Mouse (Mus musculus) midbrain, embryonic 11.5 days (tissue): ENCODE measurements at regions not wholly inside any gene's neighbourhood (a gene's known extent, or its start where the extent isn't known, plus 50 kb on each side); places are given as distances from the start of the nearest gene placed in this dataset.

ENCODE experiments used
- ATAC-seq: fragments of 200-750 bp; cut with Nextera tagmentation; 2 replicates; pipeline ENCODE4 v1.8.0; 2017; ENCODE audit warnings: moderate TSS enrichment, moderate library complexity; ENCODE audit not compliant: low FRiP score
- DNase-seq: peaks from one replicate; pipeline ENCODE4 v3.0.0; 2015; ENCODE audit warnings: low spot score; ENCODE audit errors: missing footprints
- H3K27ac ChIP-seq: fragments of 300-500 bp; sonication (generic); 2 replicates; pipeline ENCODE4 v1.5.1; 2014; ENCODE audit warnings: low read depth, low read length
- H3K27me3 ChIP-seq: fragments of 300-500 bp; sonication (generic); 2 replicates; pipeline ENCODE4 v1.6.1; 2014; ENCODE audit warnings: mild to moderate bottlenecking, low read length, moderate library complexity, mixed read lengths; ENCODE audit not compliant: control insufficient read depth, insufficient read depth
- H3K36me3 ChIP-seq: fragments of 300-500 bp; sonication (generic); 2 replicates; pipeline ENCODE4 v1.6.1; 2014; ENCODE audit warnings: mild to moderate bottlenecking, low read length, moderate library complexity, mixed read lengths; ENCODE audit not compliant: control insufficient read depth, insufficient read depth
- H3K4me1 ChIP-seq: fragments of 300-500 bp; sonication (generic); 2 replicates; pipeline ENCODE4 v1.6.1; 2014; ENCODE audit warnings: low read length; ENCODE audit not compliant: control insufficient read depth, insufficient read depth
- H3K4me2 ChIP-seq: fragments of 300-500 bp; sonication (generic); 2 replicates; pipeline ENCODE4 v1.6.1; 2014; ENCODE audit warnings: mild to moderate bottlenecking, moderate library complexity
- H3K4me3 ChIP-seq: fragments of 300-500 bp; sonication (generic); 2 replicates; pipeline ENCODE4 v1.5.1; 2014; ENCODE audit warnings: low read depth, low read length
- H3K9ac ChIP-seq: fragments of 300-500 bp; sonication (generic); 2 replicates; pipeline ENCODE4 v1.6.1; 2014; ENCODE audit warnings: low read length
- H3K9me3 ChIP-seq: fragments of 300-500 bp; sonication (generic); 2 replicates; pipeline ENCODE4 v1.6.1; 2016; ENCODE audit warnings: low read length; ENCODE audit not compliant: control insufficient read depth
- WGBS: fragments of 180-500 bp; shearing (Covaris S2); extraction: QIAGEN DNeasy Blood & Tissue Kit; methylation state at CpG from one replicate; pipeline ENCODE4 v1.1.7; 2014; 5-methylcytosine and 5-hydroxymethylcytosine counted together

GRCm38 (mm10) chr6:117272227-117272955 is 104.1 kb downstream of the Cxcl12 start:
- no peak overlapping the region for H3K4me2 ChIP-seq
- DNase-seq (peak; percentile 68), ATAC-seq (no peak)
- H3K27me3 ChIP-seq: no peaks in the 10 kb centered on the region
- 81% methylated on average over 9 of the region's 9 CpGs for WGBS
- H3K4me3 ChIP-seq: no peak overlapping the region
- H3K36me3 ChIP-seq: no peaks in the 10 kb centered on the region
- H3K9me3 ChIP-seq: no peaks in the 10 kb centered on the region
- H3K4me1 ChIP-seq: no peaks in the 10 kb centered on the region
- H3K27ac ChIP-seq: no peak overlapping the region
- H3K9ac ChIP-seq: no peak overlapping the region

- Histone ChIP-seq H3K9me3 (no peaks in the 10 kb centered on the region), H3K4me3 (no peak overlapping the region), H3K36me3 (no peaks in the 10 kb centered on the region), H3K27me3 (no peaks in the 10 kb centered on the region), H3K4me1 (no peaks in the 10 kb centered on the region), H3K4me2 (no peak overlapping the region), H3K27ac (no peak overlapping the region), H3K9ac (no peak overlapping the region)
- DNase-seq: no peak
- 94% methylated on average over 5 of the region's 5 CpGs for WGBS
- no peak for ATAC-seq
Measured at GRCm38 (mm10) chr6:117275915-117276314, 107.6 kb downstream of the Cxcl12 start.

- no peak overlapping the region for H3K4me3 ChIP-seq
- H3K36me3 ChIP-seq: no peaks in the 10 kb centered on the region
- H3K27ac ChIP-seq: no peak overlapping the region
- no peak overlapping the region for H3K9ac ChIP-seq
- no peaks in the 10 kb centered on the region for H3K9me3 ChIP-seq
- H3K27me3 ChIP-seq: no peaks in the 10 kb centered on the region
- no peak overlapping the region for H3K4me2 ChIP-seq
- no peak for ATAC-seq
- no peak for DNase-seq
- 73% methylated on average over 3 of the region's 3 CpGs for WGBS
- no peaks in the 10 kb centered on the region for H3K4me1 ChIP-seq
Measured at GRCm38 (mm10) chr6:117276850-117277249, 108.5 kb downstream of the Cxcl12 start.

GRCm38 (mm10) chr6:117279297-117279696 is 111.0 kb downstream of the Cxcl12 start:
- H3K9me3 ChIP-seq: no peaks in the 10 kb centered on the region
- DNase-seq: peak; percentile 44
- H3K27me3 ChIP-seq: no peaks in the 10 kb centered on the region
- no peaks in the 10 kb centered on the region for H3K4me1 ChIP-seq
- no peak overlapping the region for H3K4me3 ChIP-seq
- no peak overlapping the region for H3K4me2 ChIP-seq
- no peaks in the 10 kb centered on the region for H3K36me3 ChIP-seq
- no peak for ATAC-seq
- no peak overlapping the region for H3K27ac ChIP-seq
- H3K9ac ChIP-seq: no peak overlapping the region

- H3K4me3 ChIP-seq: no peak overlapping the region
- ATAC-seq: peak; percentile 54; the same call in 1 of the 2 replicates
- no peak overlapping the region for H3K4me2 ChIP-seq
- H3K9me3 ChIP-seq: no peaks in the 10 kb centered on the region
- 70% methylated on average over 14 of the region's 14 CpGs for WGBS
- no peaks in the 10 kb centered on the region for H3K27me3 ChIP-seq
- no peak overlapping the region for H3K27ac ChIP-seq
- DNase-seq: peak; percentile 83
- no peaks in the 10 kb centered on the region for H3K36me3 ChIP-seq
- H3K4me1 ChIP-seq: no peaks in the 10 kb centered on the region
- no peak overlapping the region for H3K9ac ChIP-seq
Measured at GRCm38 (mm10) chr6:117279786-117280411, 111.6 kb downstream of the Cxcl12 start.

DNA sequence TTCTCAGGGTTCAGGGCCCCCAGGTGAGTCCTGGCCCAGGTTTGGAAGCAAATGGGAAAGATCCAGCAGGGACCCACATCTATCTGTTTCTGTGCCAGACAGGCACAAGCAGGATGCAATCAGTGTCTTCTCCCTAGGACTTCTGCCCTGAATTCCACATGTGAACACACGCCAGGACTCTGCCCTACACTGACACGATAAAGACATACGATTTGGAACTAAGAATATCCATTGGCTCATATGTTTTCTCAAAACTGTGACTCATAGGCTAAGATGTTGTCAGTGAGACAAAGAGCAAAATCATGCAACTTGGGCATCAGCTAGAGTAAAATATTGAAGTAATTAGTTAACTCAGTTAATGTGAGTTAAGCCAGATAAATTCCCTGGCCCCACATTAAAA is 112.6 kb downstream of the Cxcl12 start:
- no peak overlapping the region for H3K9ac ChIP-seq
- no peak overlapping the region for H3K4me2 ChIP-seq
- no peaks in the 10 kb centered on the region for H3K4me1 ChIP-seq
- no peak overlapping the region for H3K4me3 ChIP-seq
- no peak for ATAC-seq
- no peak for DNase-seq
- WGBS: 89% methylated on average over 3 of the region's 3 CpGs
- no peaks in the 10 kb centered on the region for H3K27me3 ChIP-seq
- no peaks in the 10 kb centered on the region for H3K9me3 ChIP-seq
- no peak overlapping the region for H3K27ac ChIP-seq
- no peaks in the 10 kb centered on the region for H3K36me3 ChIP-seq

DNA sequence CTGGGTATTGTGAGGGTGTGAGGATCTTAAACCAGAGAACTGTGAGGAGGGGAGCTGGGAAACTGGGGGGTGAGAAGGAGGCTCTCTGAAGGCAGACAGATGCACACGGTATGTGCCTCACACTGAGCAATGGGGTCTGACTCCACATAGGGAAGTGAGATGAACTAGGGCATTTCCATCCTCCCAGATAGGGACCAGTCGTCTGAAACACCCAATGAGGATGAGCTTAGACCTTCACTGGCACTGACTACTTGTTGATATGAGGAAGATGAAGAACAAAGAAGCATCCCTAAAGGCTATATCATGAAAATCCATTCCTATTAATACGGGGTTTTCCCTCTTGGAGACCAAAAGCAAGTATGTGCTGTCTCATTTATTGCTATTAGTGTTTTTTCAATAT is 115.3 kb downstream of the Cxcl12 start:
- Histone ChIP-seq H3K36me3 (no peaks in the 10 kb centered on the region), H3K4me3 (no peak overlapping the region), H3K9ac (no peak overlapping the region), H3K4me1 (no peaks in the 10 kb centered on the region), H3K27ac (no peak overlapping the region), H3K9me3 (no peaks in the 10 kb centered on the region), H3K4me2 (no peak overlapping the region), H3K27me3 (no peaks in the 10 kb centered on the region)
- DNase-seq (no peak), ATAC-seq (no peak)
- 83% methylated on average over 3 of the region's 3 CpGs for WGBS

GRCm38 (mm10) chr6:117284376-117285106 is 116.2 kb downstream of the Cxcl12 start:
- WGBS: 83% methylated on average over 5 of the region's 5 CpGs
- DNase-seq: no peak
- no peak for ATAC-seq
- Histone ChIP-seq H3K4me3 (no peak overlapping the region), H3K4me1 (no peaks in the 10 kb centered on the region), H3K27me3 (no peaks in the 10 kb centered on the region), H3K4me2 (no peak overlapping the region), H3K9me3 (no peaks in the 10 kb centered on the region), H3K27ac (no peak overlapping the region), H3K36me3 (no peaks in the 10 kb centered on the region), H3K9ac (no peak overlapping the region)

GRCm38 (mm10) chr6:117287396-117287795 is 119.1 kb downstream of the Cxcl12 start:
- no peak overlapping the region for H3K4me2 ChIP-seq
- ATAC-seq (no peak), DNase-seq (no peak)
- no peaks in the 10 kb centered on the region for H3K27me3 ChIP-seq
- 89% methylated on average over 5 of the region's 5 CpGs for WGBS
- H3K4me3 ChIP-seq: no peak overlapping the region
- no peak overlapping the region for H3K27ac ChIP-seq
- no peaks in the 10 kb centered on the region for H3K36me3 ChIP-seq
- H3K9me3 ChIP-seq: no peaks in the 10 kb centered on the region
- no peaks in the 10 kb centered on the region for H3K4me1 ChIP-seq
- no peak overlapping the region for H3K9ac ChIP-seq
